Mouse (Mus musculus) subcutaneous adipose tissue, adult 2 months (tissue): ENCODE measurements around the gene Gm20883. TPM values are rescaled to one million over a fixed set of nuclear protein-coding genes. Genes with fewer than 3 reads are reported as not detected.

Experiments used
- polyA plus RNA-seq: library from polyadenylated mRNA; depleted of rRNA; stranded (reverse); fragments of >200 nt; gene quantifications from 2 replicates; pipeline ENCODE4 v1.2.3, GENCODE M21; 2012; ENCODE audit warnings: low replicate concordance; rRNA removed

The Gm20883 gene
- not detected in 2 replicates for polyA plus RNA-seq

GRCm38 (mm10) chrY:50607951-50608350 is at the start of gene Gm20883:
Gene Gm20883 (plus strand): TSS chrY:50608251.

